Mouse (Mus musculus) cerebellum, postnatal 4 days (tissue): ENCODE measurements around the gene Siah2.

ENCODE experiments used
- DNase-seq, 2 experiments: peaks; one replicate each; pipeline ENCODE4 v3.0.0; 2022; ENCODE audit warnings: low spot score in 2 of 2, mixed read lengths in 1 of 2

Siah2 gene

DNA sequence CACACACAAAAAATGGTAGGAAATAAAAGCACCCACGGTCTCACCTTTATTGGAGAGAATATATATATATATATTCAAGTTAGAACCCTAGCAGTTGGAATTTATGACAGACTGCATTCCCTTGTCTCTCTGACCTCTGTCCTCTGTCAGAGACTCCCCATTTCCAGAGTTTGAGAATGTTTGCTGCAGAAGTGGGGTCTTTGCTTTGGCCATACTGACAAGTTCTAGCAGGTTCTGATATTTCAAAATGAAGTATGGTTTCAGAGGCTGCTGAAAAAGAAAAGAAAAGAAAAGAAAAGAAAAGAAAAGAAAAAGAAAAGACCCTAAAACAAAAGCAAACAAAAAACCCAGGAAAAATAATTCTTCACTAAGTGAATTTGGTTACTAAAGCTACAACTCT lies 2.8 kb upstream of the Siah2 start:
- no peak for DNase-seq

DNA sequence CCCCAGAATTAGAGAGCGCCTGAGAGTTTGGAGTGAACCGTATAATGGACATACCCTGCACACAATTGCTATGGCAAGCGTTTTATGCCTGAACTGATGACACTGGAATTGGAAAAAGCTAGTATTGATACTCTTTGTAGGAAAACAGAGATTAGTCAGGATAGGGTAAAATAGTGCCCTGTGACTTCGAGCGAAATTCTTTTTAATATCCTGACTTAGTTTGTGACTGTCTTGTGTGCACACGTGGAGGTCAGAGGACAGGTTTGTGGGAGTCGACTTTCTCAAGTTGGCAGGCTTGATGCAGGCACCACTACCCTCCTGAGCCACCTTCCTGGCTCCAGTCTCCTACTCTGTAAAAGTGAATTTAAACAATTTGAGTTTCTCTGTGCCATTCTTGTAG lies 1.1 kb upstream of the Siah2 start:
- DNase-seq = no peak

- peak in 1 of 2 experiments; percentile 39 for DNase-seq
Observed at GRCm38 (mm10) chr3:58691374-58691939, 743 bp downstream of the Siah2 start.

DNA sequence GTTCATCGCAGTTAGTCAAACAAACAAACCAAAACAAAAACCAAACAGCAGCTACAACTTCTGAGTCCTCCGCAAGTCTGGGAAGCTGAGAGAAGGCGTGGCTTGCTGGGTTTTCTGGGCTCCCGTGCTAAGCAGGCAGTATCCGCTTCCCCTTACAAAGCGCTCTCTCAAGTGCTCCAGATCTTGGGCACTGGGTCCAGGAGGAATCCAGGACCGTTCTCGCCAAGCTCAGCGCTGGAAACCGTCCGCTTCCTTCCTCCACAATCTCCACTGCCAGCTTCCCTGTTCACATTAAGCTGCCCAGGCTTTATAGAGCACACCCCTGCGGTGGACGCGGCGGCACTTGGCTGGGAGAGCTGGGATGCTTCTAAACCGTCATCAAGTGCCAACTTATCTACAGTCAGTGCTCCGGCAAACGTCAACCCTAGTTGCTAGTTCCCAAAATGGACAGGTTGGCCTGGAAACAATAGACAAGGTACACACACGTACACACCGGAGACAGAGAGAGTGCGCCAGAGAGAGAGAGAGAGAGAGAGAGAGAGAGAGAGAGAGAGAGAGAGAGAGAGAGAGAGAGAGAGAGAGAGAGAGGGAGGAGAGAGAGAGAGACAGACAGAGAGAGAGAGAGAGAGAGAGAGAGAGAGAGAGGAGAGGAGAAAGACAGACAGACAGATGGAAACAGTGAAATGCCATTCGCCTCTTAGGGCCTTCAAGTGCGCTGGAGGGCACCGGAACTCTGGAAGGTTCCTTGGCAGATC lies 1.4 kb downstream of the Siah2 start:
- DNase-seq = peak; percentile 32 to 61

DNA sequence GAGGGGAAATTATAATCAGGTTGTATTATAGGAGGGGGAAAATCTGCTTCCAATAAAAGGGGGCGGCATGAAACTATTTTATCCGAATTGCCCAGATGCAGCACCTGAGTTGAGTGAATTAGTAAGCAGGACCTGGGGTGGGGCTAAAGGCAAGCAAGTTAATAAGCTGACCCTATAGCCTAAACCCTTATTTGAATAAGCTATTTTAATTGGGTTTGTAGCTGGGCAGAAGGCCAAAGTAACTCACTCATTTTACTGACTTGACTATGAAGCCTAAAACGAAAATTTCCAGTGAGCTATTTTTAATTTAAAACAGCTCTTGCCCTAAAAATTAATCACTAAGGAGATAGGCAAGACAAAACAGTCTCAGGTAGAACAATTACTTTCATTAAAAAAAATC lies 2.5 kb downstream of the Siah2 start:
- no peak for DNase-seq

GRCm38 (mm10) chr3:58689105-58689504 lies 3.1 kb downstream of the Siah2 start:
- DNase-seq = no peak

GRCm38 (mm10) chr3:58688551-58688950 lies 3.6 kb downstream of the Siah2 start:
- no peak for DNase-seq

DNA sequence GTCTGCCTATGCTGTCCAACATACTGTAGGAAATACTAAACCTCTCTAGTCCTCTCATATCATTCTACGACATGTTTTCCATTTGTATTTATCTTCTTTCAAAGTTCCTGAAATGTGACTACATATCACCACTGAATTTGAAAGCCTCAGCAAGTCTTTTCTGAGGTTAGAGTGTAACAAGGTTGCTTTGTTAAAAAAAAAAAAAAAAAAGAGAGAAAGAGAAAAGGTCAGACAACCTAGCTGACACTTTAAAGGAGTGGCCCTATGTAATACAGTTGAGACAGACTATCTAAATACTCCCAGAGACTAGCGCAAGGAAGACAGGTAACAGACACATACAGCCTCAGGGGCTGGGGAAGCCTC lies 5.3 kb downstream of the Siah2 start:
- DNase-seq = no peak

GRCm38 (mm10) chr3:58686206-58686921 lies 5.8 kb downstream of the Siah2 start:
- DNase-seq = no peak

GRCm38 (mm10) chr3:58685396-58685795 lies 6.8 kb downstream of the Siah2 start:
- no peak for DNase-seq

DNA sequence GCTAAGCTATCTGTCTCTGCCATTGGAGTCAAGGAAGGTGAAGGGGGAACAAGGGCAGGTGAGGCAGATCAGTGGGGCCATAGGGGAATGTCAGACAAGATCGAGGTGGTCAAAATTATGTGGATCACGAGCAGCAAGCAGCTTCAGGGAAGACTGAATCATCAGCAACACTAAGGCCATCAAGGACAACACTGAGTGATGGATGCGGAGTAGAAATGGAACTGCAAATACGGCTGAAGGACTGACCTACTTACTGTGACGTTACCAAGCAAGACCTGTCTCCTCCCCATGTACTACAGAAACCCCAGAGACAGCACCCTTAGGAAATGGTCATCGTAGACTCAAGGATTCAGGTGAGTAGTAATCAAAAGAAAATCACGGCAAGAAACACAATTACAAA lies 8.9 kb downstream of the Siah2 start:
- DNase-seq = no peak

GRCm38 (mm10) chr3:58682336-58682735 lies 9.9 kb downstream of the Siah2 start:
- no peak for DNase-seq

- no peak for DNase-seq
Observed at GRCm38 (mm10) chr3:58681831-58682230, 10.4 kb downstream of the Siah2 start.

- no peak for DNase-seq
Observed at GRCm38 (mm10) chr3:58680943-58681637, 11.1 kb downstream of the Siah2 start.

GRCm38 (mm10) chr3:58679996-58680395 lies 12.2 kb downstream of the Siah2 start:
- DNase-seq = no peak

- DNase-seq = no peak
Observed at GRCm38 (mm10) chr3:58678905-58679304, 13.3 kb downstream of the Siah2 start.

DNA sequence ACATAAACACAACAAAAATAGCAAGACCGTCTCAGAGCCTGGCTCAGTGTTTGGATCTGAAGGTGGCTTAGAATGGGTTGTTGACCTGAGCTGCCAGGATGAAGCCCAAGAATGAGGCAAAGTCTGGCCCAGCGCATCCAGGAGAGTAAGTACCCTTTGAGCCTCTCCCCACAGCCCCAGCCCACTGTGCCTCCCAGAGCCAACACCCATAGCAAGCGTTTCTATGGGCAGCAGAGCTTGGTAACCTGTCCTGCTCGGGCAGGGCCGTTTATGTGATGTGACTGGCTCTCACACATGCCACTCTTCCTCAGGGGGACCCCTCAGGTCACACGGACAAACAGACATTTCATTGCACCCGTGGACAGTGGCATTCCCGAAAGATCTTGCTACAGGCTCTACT lies 13.8 kb downstream of the Siah2 start:
- DNase-seq = no peak

- no peak for DNase-seq
Observed at GRCm38 (mm10) chr3:58677615-58678014, 14.6 kb downstream of the Siah2 start.

- DNase-seq = no peak
Observed at GRCm38 (mm10) chr3:58673295-58673694, 18.9 kb downstream of the Siah2 start.

DNA sequence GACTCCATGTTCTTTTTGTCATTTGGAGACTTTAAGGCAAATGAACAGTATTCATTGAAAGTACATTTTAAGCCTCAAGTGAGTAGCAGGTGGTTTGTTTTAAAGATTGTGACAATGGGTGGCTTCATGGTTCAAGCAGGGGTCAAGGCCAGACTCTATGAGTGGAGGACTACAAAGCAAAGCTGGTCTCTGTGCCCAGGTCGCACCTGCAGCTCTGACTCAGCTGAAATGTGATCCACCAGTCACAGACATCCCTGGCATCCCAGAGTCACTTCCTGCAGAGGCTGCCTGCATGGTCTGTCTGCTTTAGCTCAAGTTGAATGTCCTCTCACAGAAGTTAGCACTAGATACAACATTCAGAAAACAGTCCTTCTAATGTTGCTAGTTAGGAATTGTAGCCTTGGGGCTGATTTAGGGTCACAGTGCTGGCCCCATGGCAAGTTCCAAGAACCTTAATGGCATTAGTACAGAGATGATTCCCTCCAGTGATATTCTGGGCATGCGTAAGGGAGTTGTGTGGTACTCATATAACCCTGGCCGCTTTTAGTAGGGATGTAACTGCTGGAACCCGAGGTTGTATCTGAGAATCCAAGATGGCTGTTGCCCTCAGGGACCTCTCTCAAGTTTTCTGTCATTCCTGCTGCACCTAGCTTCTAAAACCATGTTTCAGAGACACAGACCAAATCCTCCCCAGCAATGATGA lies 19.6 kb downstream of the Siah2 start:
- DNase-seq = no peak

GRCm38 (mm10) chr3:58671616-58672250 lies 20.5 kb downstream of the Siah2 start:
- no peak for DNase-seq
